Mouse (Mus musculus): ENCODE measurements around the gene Ugt1a7c. TPM values are rescaled to one million over a fixed set of nuclear protein-coding genes. Genes with fewer than 3 reads are reported as not detected.

Ugt1a7c gene
- polyA plus RNA-seq, 1 experiment from 2014 or later, result 2.8 TPM

DNA sequence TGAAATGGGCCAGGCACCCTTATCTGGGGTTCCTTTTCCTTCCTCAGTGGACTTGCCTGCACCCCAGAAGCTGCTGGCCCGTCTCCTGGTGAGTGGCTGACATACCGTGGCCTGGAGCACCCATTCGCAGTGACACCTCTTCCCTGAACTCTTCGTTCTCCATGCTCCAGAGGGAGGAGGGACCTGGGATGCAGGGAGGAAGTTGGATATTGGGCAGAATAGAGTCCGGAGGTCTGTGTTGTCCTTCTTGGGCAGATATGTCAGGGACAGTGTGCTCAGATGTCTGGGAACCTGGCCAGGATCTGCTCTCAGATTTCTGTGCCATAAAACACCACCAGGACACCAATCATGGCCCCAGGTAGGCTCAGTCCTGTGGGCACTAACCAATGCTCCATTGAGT, 145.2 kb downstream of the Ugt1a7c start:
- DNase-seq (ENCODE audit: low spot score), result no peak
- H3K4me3 ChIP-seq (ENCODE audit: low read depth, low read length), result no peak overlapping the region
- WGBS, result 66% methylated on average over 5 of the region's 5 CpGs
- no peak for ATAC-seq (replicated peaks; ENCODE audit: low FRiP score)
- no peak overlapping the region for H3K27ac ChIP-seq (ENCODE audit: low read depth, low read length)
- H3K9ac ChIP-seq (ENCODE audit: low read depth, low read length), result no peak overlapping the region
- H3K27me3 ChIP-seq (replicated peaks; ENCODE audit: control insufficient read depth, insufficient read depth, low read length), result no peaks in the 10 kb centered on the region
- H3K36me3 ChIP-seq (ENCODE audit: control insufficient read depth, insufficient read depth, low read length), result no peaks in the 10 kb centered on the region
- H3K9me3 ChIP-seq (ENCODE audit: control insufficient read depth, low read length), result peaks cover 86% of the 10 kb centered on the region
- no peaks in the 10 kb centered on the region for H3K4me1 ChIP-seq (replicated peaks; ENCODE audit: control insufficient read depth, insufficient read depth, low read length)
- H3K4me2 ChIP-seq, result no peak overlapping the region

DNA sequence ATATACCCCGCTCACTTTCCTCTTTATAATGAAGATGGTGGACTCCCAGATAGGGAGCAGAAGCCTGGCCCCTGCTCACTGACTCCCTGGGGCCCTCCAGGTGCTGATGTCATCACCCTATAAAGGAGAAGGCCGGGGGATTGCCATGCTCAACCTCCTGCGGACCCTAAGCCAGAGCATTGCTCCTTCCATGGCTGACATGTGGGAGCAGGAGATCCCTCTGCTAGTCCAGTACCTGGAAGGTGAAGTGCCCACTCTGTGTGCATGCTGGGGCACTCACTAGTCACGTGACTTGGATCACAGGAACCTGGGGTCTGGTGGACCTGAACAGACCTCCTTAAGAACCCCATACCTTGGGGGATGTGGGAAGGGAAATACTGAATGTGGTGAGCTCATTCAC, 145.7 kb downstream of the Ugt1a7c start:
- peaks cover 86% of the 10 kb centered on the region for H3K9me3 ChIP-seq (ENCODE audit: control insufficient read depth, low read length)
- 64% methylated on average over 4 of the region's 4 CpGs for WGBS
- H3K9ac ChIP-seq (ENCODE audit: low read depth, low read length), result no peak overlapping the region
- no peak overlapping the region for H3K4me2 ChIP-seq
- no peak for ATAC-seq (replicated peaks; ENCODE audit: low FRiP score)
- H3K36me3 ChIP-seq (ENCODE audit: control insufficient read depth, insufficient read depth, low read length), result no peaks in the 10 kb centered on the region
- H3K4me1 ChIP-seq (replicated peaks; ENCODE audit: control insufficient read depth, insufficient read depth, low read length), result no peaks in the 10 kb centered on the region
- no peak overlapping the region for H3K27ac ChIP-seq (ENCODE audit: low read depth, low read length)
- DNase-seq (ENCODE audit: low spot score), result no peak
- no peak overlapping the region for H3K4me3 ChIP-seq (ENCODE audit: low read depth, low read length)
- no peaks in the 10 kb centered on the region for H3K27me3 ChIP-seq (replicated peaks; ENCODE audit: control insufficient read depth, insufficient read depth, low read length)

- Histone ChIP-seq H3K9ac (ENCODE audit: low read depth, low read length) (no peak overlapping the region), H3K27ac (ENCODE audit: low read depth, low read length) (no peak overlapping the region), H3K4me3 (ENCODE audit: low read depth, low read length) (no peak overlapping the region), H3K36me3 (ENCODE audit: control insufficient read depth, insufficient read depth, low read length) (no peaks in the 10 kb centered on the region), H3K4me1 (replicated peaks; ENCODE audit: control insufficient read depth, insufficient read depth, low read length) (no peaks in the 10 kb centered on the region), H3K27me3 (replicated peaks; ENCODE audit: control insufficient read depth, insufficient read depth, low read length) (no peaks in the 10 kb centered on the region), H3K4me2 (no peak overlapping the region), H3K9me3 (ENCODE audit: control insufficient read depth, low read length) (peaks cover 89% of the 10 kb centered on the region)
- 60% methylated on average over 5 of the region's 5 CpGs for WGBS
- ATAC-seq (replicated peaks; ENCODE audit: low FRiP score) (no peak), DNase-seq (ENCODE audit: low spot score) (no peak)
Observed at GRCm38 (mm10) chr1:88243861-88244260, 149.0 kb downstream of the Ugt1a7c start.

DNA sequence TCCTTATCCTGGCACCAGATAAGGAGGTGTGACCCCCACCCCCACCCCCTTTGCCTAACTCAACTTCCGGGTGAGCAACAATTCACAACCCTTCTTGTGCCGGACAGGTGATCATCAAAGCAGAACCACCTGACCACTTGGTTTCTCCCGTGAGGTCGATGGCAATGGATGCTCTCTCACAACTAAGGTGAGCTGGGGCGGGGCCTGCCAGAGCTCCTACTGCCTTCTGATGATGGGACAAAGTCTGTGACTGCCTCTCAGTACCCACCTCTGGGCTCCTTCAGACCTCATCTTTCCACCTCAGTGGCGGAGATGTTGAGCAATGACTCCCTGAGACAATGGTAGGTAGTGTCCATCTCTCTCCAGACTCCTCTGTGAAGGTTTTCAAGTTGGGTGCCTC, 151.0 kb downstream of the Ugt1a7c start:
- ATAC-seq (replicated peaks; ENCODE audit: low FRiP score), result no peak
- 72% methylated on average over 6 of the region's 6 CpGs for WGBS
- H3K4me2 ChIP-seq, result no peak overlapping the region
- H3K9me3 ChIP-seq (ENCODE audit: control insufficient read depth, low read length), result peaks cover 90% of the 10 kb centered on the region
- H3K4me1 ChIP-seq (replicated peaks; ENCODE audit: control insufficient read depth, insufficient read depth, low read length), result no peaks in the 10 kb centered on the region
- H3K36me3 ChIP-seq (ENCODE audit: control insufficient read depth, insufficient read depth, low read length), result no peaks in the 10 kb centered on the region
- H3K27ac ChIP-seq (ENCODE audit: low read depth, low read length), result no peak overlapping the region
- DNase-seq (ENCODE audit: low spot score), result no peak
- no peak overlapping the region for H3K4me3 ChIP-seq (ENCODE audit: low read depth, low read length)
- no peak overlapping the region for H3K9ac ChIP-seq (ENCODE audit: low read depth, low read length)
- H3K27me3 ChIP-seq (replicated peaks; ENCODE audit: control insufficient read depth, insufficient read depth, low read length), result no peaks in the 10 kb centered on the region

GRCm38 (mm10) chr1:88246386-88246785, 151.5 kb downstream of the Ugt1a7c start:
- ATAC-seq (replicated peaks; ENCODE audit: low FRiP score), result no peak
- no peak overlapping the region for H3K9ac ChIP-seq (ENCODE audit: low read depth, low read length)
- peaks cover 91% of the 10 kb centered on the region for H3K9me3 ChIP-seq (ENCODE audit: control insufficient read depth, low read length)
- no peaks in the 10 kb centered on the region for H3K4me1 ChIP-seq (replicated peaks; ENCODE audit: control insufficient read depth, insufficient read depth, low read length)
- no peaks in the 10 kb centered on the region for H3K36me3 ChIP-seq (ENCODE audit: control insufficient read depth, insufficient read depth, low read length)
- no peak for DNase-seq (ENCODE audit: low spot score)
- no peaks in the 10 kb centered on the region for H3K27me3 ChIP-seq (replicated peaks; ENCODE audit: control insufficient read depth, insufficient read depth, low read length)
- H3K4me3 ChIP-seq (ENCODE audit: low read depth, low read length), result no peak overlapping the region
- H3K4me2 ChIP-seq, result no peak overlapping the region
- 47% methylated on average over 6 of the region's 6 CpGs for WGBS
- H3K27ac ChIP-seq (ENCODE audit: low read depth, low read length), result no peak overlapping the region

- DNase-seq (ENCODE audit: low spot score) (no peak), ATAC-seq (replicated peaks; ENCODE audit: low FRiP score) (no peak)
- Histone ChIP-seq H3K4me3 (ENCODE audit: low read depth, low read length) (no peak overlapping the region), H3K27ac (ENCODE audit: low read depth, low read length) (no peak overlapping the region), H3K4me2 (no peak overlapping the region), H3K4me1 (replicated peaks; ENCODE audit: control insufficient read depth, insufficient read depth, low read length) (no peaks in the 10 kb centered on the region), H3K27me3 (replicated peaks; ENCODE audit: control insufficient read depth, insufficient read depth, low read length) (no peaks in the 10 kb centered on the region), H3K36me3 (ENCODE audit: control insufficient read depth, insufficient read depth, low read length) (no peaks in the 10 kb centered on the region), H3K9me3 (ENCODE audit: control insufficient read depth, low read length) (peaks cover 95% of the 10 kb centered on the region), H3K9ac (ENCODE audit: low read depth, low read length) (no peak overlapping the region)
- WGBS, result 43% methylated on average over 2 of the region's 2 CpGs
Observed at GRCm38 (mm10) chr1:88247660-88248059, 152.8 kb downstream of the Ugt1a7c start.

- Histone ChIP-seq H3K9ac (ENCODE audit: low read depth, low read length) (no peak overlapping the region), H3K36me3 (ENCODE audit: control insufficient read depth, insufficient read depth, low read length) (no peaks in the 10 kb centered on the region), H3K4me2 (no peak overlapping the region), H3K4me1 (replicated peaks; ENCODE audit: control insufficient read depth, insufficient read depth, low read length) (no peaks in the 10 kb centered on the region), H3K27ac (ENCODE audit: low read depth, low read length) (no peak overlapping the region), H3K4me3 (ENCODE audit: low read depth, low read length) (no peak overlapping the region), H3K9me3 (ENCODE audit: control insufficient read depth, low read length) (peaks cover 93% of the 10 kb centered on the region), H3K27me3 (replicated peaks; ENCODE audit: control insufficient read depth, insufficient read depth, low read length) (no peaks in the 10 kb centered on the region)
- 67% methylated on average over 4 of the region's 4 CpGs for WGBS
- ATAC-seq (replicated peaks; ENCODE audit: low FRiP score) (no peak), DNase-seq (ENCODE audit: low spot score) (no peak)
Observed at GRCm38 (mm10) chr1:88248658-88249057, 153.8 kb downstream of the Ugt1a7c start.

DNA sequence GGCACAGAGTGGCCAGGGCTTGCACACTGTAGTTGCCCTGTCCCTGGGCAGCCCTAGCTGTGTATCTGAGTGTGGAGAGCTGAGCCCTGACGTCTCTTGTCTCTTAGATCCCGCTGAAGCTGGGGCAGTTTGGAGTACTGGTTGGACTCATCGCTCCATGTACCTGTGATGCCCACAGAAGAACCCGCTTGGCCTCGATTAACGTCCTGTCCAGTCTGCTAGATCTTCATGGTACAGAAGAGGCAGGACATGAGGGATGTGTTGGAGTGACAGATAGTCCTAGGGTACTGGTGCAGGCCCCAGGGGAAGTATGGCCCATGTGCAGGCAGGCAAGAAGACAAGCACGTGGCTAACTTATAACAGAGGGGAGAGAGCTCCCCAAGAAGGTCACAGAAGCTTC, 154.7 kb downstream of the Ugt1a7c start:
- H3K27me3 ChIP-seq (replicated peaks; ENCODE audit: control insufficient read depth, insufficient read depth, low read length), result no peaks in the 10 kb centered on the region
- no peak overlapping the region for H3K27ac ChIP-seq (ENCODE audit: low read depth, low read length)
- no peak overlapping the region for H3K9ac ChIP-seq (ENCODE audit: low read depth, low read length)
- H3K36me3 ChIP-seq (ENCODE audit: control insufficient read depth, insufficient read depth, low read length), result no peaks in the 10 kb centered on the region
- WGBS, result 77% methylated on average over 7 of the region's 7 CpGs
- H3K4me2 ChIP-seq, result no peak overlapping the region
- no peak overlapping the region for H3K4me3 ChIP-seq (ENCODE audit: low read depth, low read length)
- DNase-seq (ENCODE audit: low spot score) (no peak), ATAC-seq (replicated peaks; ENCODE audit: low FRiP score) (no peak)
- peaks cover 86% of the 10 kb centered on the region for H3K9me3 ChIP-seq (ENCODE audit: control insufficient read depth, low read length)
- H3K4me1 ChIP-seq (replicated peaks; ENCODE audit: control insufficient read depth, insufficient read depth, low read length), result no peaks in the 10 kb centered on the region

DNA sequence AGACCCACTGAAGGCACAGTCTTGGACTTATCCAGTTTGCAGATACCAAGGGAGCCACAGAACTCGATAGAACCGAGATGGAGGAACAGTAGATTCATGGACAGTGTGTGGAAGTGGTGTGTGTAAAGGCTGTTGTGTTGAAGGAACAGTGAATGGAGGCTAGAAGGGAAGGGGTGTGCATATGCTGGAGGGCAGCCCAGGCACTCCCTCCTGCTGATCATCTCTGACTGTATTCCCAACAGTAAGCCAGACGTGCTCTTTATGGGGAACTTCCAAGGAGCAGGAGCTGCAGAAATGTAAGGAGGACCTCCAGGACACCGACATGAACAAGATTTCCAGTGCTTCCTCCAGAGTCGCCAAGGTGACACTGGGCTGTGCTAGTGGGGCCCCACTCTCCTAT, 155.2 kb downstream of the Ugt1a7c start:
- H3K27ac ChIP-seq (ENCODE audit: low read depth, low read length), result no peak overlapping the region
- no peaks in the 10 kb centered on the region for H3K36me3 ChIP-seq (ENCODE audit: control insufficient read depth, insufficient read depth, low read length)
- H3K27me3 ChIP-seq (replicated peaks; ENCODE audit: control insufficient read depth, insufficient read depth, low read length), result no peaks in the 10 kb centered on the region
- ATAC-seq (replicated peaks; ENCODE audit: low FRiP score) (no peak), DNase-seq (ENCODE audit: low spot score) (no peak)
- no peak overlapping the region for H3K9ac ChIP-seq (ENCODE audit: low read depth, low read length)
- 77% methylated on average over 5 of the region's 5 CpGs for WGBS
- H3K4me3 ChIP-seq (ENCODE audit: low read depth, low read length), result no peak overlapping the region
- H3K4me1 ChIP-seq (replicated peaks; ENCODE audit: control insufficient read depth, insufficient read depth, low read length), result no peaks in the 10 kb centered on the region
- H3K9me3 ChIP-seq (ENCODE audit: control insufficient read depth, low read length), result peaks cover 86% of the 10 kb centered on the region
- H3K4me2 ChIP-seq, result no peak overlapping the region
